Comparison of ENCODE assay signal across 7 mouse cellular contexts in the genomic region with DNA sequence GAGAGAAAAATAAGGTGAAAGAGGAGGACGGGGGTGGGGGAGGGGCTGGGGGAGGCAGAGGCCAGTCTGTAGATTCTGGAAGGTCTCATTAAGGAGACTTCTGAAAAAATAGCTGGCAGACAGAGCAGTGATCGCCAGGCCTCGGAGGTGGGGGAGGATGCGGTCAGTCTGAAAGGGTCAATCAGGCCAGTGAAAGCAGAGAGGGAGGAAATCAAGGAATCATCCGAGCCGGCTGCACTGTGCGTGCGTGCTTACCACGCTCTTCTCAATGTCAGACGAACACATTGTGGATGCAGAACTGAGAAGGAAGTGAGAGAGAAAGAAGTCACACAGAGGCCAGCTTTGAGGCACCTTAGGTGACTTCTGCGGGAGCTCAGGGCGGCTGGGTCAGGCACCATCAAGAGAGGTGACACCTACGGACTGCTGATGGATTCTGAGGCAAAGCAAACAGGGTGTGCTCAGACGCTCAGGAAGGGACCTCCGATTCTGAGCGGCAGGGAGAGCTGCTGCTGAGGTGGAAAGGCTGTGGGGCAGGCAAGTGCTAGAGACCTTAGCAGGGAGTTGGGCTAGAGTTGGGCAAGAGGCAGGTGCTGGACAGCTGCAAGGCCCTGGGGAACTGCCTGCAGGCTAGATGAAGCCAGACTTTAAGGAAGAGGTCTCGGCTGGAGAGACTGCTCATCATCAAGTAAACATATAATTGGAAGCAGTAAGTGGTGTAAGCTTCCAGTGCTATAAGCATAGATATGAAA.
DNase-seq lines count a peak whose midpoint lies in the region; ATAC-seq and TF ChIP-seq lines count a peak whose summit lies in the region.

No protein-coding gene starts in this region.

- peaks cover 50% of the 10 kb centered on the region for H3K27me3 ChIP-seq in megakaryocyte, embryonic 14.5 days (replicated peaks)
- H3K27me3 ChIP-seq in forebrain, embryonic 14.5 days (replicated peaks; ENCODE audit: control insufficient read depth, insufficient read depth, low read length) = no peaks in the 10 kb centered on the region
- H3K27me3 ChIP-seq in limb, embryonic 14.5 days (ENCODE audit: control insufficient read depth, insufficient read depth, low read length) = no peaks in the 10 kb centered on the region
- no peaks in the 10 kb centered on the region for H3K27me3 ChIP-seq in stomach, postnatal 0 days (ENCODE audit: control insufficient read depth, insufficient read depth, low read length)

- TF ChIP-seq EP300 in stomach, postnatal 0 days (optimal IDR thresholded peaks at IDR 0.05) = no peak

- H3K36me3 ChIP-seq in megakaryocyte, embryonic 14.5 days (replicated peaks; ENCODE audit: low read length) = no peaks in the 10 kb centered on the region
- no peaks in the 10 kb centered on the region for H3K36me3 ChIP-seq in forebrain, embryonic 14.5 days (ENCODE audit: control insufficient read depth, insufficient read depth, low read length)
- H3K36me3 ChIP-seq in limb, embryonic 14.5 days (ENCODE audit: control insufficient read depth, insufficient read depth, low read length) = no peaks in the 10 kb centered on the region
- no peaks in the 10 kb centered on the region for H3K36me3 ChIP-seq in stomach, postnatal 0 days (ENCODE audit: control insufficient read depth, insufficient read depth, low read length)

- TF ChIP-seq CTCF in stomach, postnatal 0 days (IDR thresholded peaks at IDR 0.05; ENCODE audit: low read depth) = no peak

- H3K4me1 ChIP-seq in megakaryocyte, embryonic 14.5 days = peaks cover 6% of the 10 kb centered on the region
- H3K4me1 ChIP-seq in forebrain, embryonic 14.5 days (ENCODE audit: control insufficient read depth, insufficient read depth, low read length) = peaks cover 14% of the 10 kb centered on the region
- peaks cover 6% of the 10 kb centered on the region for H3K4me1 ChIP-seq in limb, embryonic 14.5 days (ENCODE audit: control insufficient read depth, insufficient read depth, low read length)
- H3K4me1 ChIP-seq in stomach, postnatal 0 days (replicated peaks; ENCODE audit: control insufficient read depth, insufficient read depth) = no peaks in the 10 kb centered on the region

- 12% methylated on average over 17 of the region's 17 CpGs for WGBS in forebrain, embryonic 14.5 days
- WGBS in limb, embryonic 14.5 days = 11% methylated on average over 17 of the region's 17 CpGs
- WGBS in stomach, postnatal 0 days = 12% methylated on average over 17 of the region's 17 CpGs

- no peak overlapping the region; the same call in 1 of the 2 replicates for H3K9ac ChIP-seq in forebrain, embryonic 14.5 days (ENCODE audit: low read length)
- no peak overlapping the region for H3K9ac ChIP-seq in limb, embryonic 14.5 days (ENCODE audit: low read depth, low read length, severe bottlenecking)
- H3K9ac ChIP-seq in stomach, postnatal 0 days (ENCODE audit: low read length) = 0 out of 2 replicates have a peak overlapping the region, but pooled peaks have one; percentile 13

- H3K4me2 ChIP-seq in forebrain, embryonic 14.5 days (ENCODE audit: low read length) = peak overlapping the region; percentile 29
- peak overlapping the region; percentile 32 for H3K4me2 ChIP-seq in limb, embryonic 14.5 days (replicated peaks; ENCODE audit: low read depth, low read length, severe bottlenecking)
- peak overlapping the region; percentile 25; the same call in 1 of the 2 replicates for H3K4me2 ChIP-seq in stomach, postnatal 0 days (replicated peaks; ENCODE audit: low read depth)

- H3K27ac ChIP-seq in forebrain, embryonic 14.5 days (ENCODE audit: low read depth, low read length) = no peak overlapping the region
- H3K27ac ChIP-seq in limb, embryonic 14.5 days (replicated peaks; ENCODE audit: low read depth, low read length) = no peak overlapping the region
- H3K27ac ChIP-seq in stomach, postnatal 0 days (replicated peaks) = no peak overlapping the region

- no peak for DNase-seq in forebrain, embryonic 14.5 days (ENCODE audit: low spot score)
- no peak for DNase-seq in limb, embryonic 14.5 days (ENCODE audit: low spot score)
- DNase-seq in stomach, postnatal 0 days (ENCODE audit: low spot score) = peak; percentile 29
- DNase-seq in layer of hippocampus, postnatal 25 days (ENCODE audit: extremely low spot score in 1 of 2, low spot score in 1 of 2) = no peak
- DNase-seq in spleen, postnatal 36 days (ENCODE audit: low spot score in 2 of 2) = no peak

- peak overlapping the region; percentile 23 for H3K4me3 ChIP-seq in megakaryocyte, embryonic 14.5 days (replicated peaks)
- H3K4me3 ChIP-seq in forebrain, embryonic 14.5 days (ENCODE audit: low read depth, low read length) = no peak overlapping the region
- peak overlapping the region; percentile 10; the same call in 1 of the 2 replicates for H3K4me3 ChIP-seq in limb, embryonic 14.5 days (replicated peaks; ENCODE audit: low read length)
- no peak overlapping the region for H3K4me3 ChIP-seq in stomach, postnatal 0 days (ENCODE audit: low read depth, low read length)

- TF ChIP-seq POLR2A in limb, embryonic 14.5 days (IDR thresholded peaks at IDR 0.05; ENCODE audit: borderline replicate concordance, extremely low read depth, insufficient read depth, insufficient read length) = no peak

- peaks cover 5% of the 10 kb centered on the region; the same call in 1 of the 2 replicates for H3K9me3 ChIP-seq in megakaryocyte, embryonic 14.5 days
- H3K9me3 ChIP-seq in forebrain, embryonic 14.5 days (replicated peaks; ENCODE audit: control insufficient read depth, low read length) = no peaks in the 10 kb centered on the region
- no peaks in the 10 kb centered on the region for H3K9me3 ChIP-seq in limb, embryonic 14.5 days (ENCODE audit: control insufficient read depth, low read length)
- H3K9me3 ChIP-seq in stomach, postnatal 0 days (ENCODE audit: control insufficient read depth, low read length) = no peaks in the 10 kb centered on the region

- ATAC-seq in megakaryocyte, adult 5-6 weeks (ENCODE audit: poor library complexity, severe bottlenecking) = no peak
- ATAC-seq in forebrain, embryonic 14.5 days = no peak
- ATAC-seq in limb, embryonic 14.5 days (ENCODE audit: low FRiP score, low read depth) = no peak
- no peak; the same call in 1 of the 2 replicates for ATAC-seq in stomach, postnatal 0 days (ENCODE audit: low FRiP score, low TSS enrichment)

Comparison
In these comparisons a context has a peak if more than half of its experiments do, and no peak if none do; other contexts are left out.
1. H3K4me3 ChIP-seq: peak in megakaryocyte, embryonic 14.5 days (single experiment) and limb, embryonic 14.5 days (single experiment); none in forebrain, embryonic 14.5 days (single experiment) and stomach, postnatal 0 days (single experiment).
2. Peak in every context shown above with its lines, with median percentiles within 50 percentile points of each other: H3K4me2 ChIP-seq.